Mouse (Mus musculus) adipocyte (in vitro differentiated cells): ENCODE measurements around the gene Ptger1.

Experiments
- DNase-seq: peaks from one replicate; pipeline ENCODE4 v3.0.0-alpha.2; 2016; ENCODE audit warnings: low spot score

Gene Ptger1

GRCm38 (mm10) chr8:83665969-83666865 is at the start of gene Ptger1:
TSS of gene Ptger1 (plus strand) at chr8:83666678.
- no peak for DNase-seq

DNA sequence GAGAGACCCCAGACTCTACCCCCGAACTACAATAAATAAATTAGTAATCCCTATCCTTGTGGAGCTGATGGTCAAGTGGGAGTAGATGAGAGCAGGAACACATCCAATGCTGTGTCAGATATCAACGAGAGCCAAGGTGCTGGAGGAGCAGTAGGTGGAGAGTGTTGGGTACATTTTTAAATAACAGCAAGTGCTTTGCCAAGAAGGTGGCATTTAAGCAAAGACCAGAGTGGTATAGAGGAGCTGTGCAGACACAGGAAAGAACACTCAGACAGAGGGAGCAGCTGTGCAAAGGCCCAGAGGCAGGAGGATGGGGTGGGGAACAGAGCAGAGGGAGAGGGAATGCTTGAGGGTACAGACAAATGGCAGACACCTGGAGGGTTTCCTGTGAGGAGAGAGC is 49.4 kb upstream of the Ptger1 start:
- DNase-seq: no peak

DNA sequence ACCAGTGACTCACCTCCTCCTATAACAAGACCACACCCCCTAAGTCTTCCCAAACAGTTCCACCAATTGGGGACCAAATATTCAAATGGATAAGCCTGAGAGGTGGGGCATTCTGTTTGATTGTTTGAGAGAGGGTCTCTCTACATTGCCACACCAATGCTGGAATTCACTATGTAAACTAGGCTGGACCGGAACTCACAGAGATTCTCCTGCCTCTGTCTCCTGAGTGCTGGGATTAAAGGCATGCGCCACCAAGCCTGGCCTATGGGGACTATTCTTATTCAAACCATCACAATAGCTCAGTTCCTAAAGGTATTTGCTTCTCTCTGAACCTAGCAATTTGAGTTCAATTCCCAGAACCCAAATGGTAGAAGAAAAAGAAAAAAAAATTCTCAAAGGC is 47.9 kb upstream of the Ptger1 start:
- no peak for DNase-seq

DNA sequence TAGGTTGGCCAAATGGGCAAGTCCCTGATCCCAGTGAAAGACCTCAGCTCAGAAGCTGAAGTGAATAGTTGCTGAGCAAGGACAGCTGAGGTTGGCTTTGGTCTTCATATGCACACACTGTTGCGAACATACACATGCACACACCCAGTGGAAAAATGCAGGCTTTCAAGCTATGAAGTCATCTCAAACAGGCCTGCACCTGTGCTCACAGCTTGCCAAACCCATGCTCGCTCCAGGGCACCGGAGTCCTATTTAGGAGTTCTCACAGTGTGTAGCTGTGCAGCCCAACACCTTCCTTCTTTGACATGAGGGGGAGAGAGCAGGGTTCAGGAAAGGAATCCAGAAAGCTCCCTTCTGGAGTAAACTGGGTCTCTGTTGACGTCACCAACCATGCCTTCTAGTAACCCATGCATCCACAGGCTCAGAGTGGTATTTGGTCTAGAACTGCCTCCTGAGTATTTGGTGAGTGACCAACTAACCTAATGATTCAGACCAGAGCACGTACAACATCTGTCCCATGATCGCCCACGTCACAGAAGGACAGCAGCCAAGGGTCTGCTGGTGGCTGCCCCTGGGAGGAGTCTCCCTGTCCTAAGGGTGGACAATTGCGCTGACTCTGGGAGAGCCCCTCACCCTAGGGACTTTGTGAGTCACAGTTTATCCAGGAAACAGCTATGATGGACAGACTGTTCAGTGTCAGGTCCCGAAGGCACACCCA is 46.8 kb upstream of the Ptger1 start:
- no peak for DNase-seq

DNA sequence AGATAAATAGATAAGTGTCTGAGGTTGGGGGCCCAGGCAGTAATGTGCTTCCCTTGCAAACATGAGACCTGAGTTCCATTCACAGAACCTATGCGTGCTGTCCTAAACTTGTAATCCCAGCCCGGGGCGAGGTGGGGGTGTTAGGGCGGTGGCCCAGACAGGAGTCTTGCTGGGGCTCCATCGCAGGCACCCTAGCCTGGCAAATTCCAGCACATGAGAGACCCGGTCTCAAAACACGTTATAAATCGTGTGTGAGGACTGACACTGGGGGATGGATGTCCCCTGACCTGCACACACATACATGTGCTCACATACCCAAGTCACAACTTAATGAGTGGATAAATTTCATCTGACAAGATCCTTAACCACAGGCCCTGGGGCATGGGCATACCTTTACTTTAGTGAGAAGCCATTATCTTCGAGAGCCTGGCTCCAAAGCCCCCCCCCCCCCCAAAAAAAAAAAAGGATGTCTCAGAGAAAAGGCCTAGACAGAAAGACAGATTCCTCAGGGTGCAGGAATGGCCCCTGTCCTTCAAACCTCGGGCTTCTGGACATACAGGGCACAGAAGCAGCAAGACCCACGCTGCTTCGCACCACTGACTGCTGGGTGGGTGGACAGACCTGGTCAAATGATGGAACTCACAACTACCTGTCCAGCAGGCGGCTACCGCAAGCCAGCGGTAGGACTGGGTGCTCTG is 44.6 kb upstream of the Ptger1 start:
- no peak for DNase-seq

DNA sequence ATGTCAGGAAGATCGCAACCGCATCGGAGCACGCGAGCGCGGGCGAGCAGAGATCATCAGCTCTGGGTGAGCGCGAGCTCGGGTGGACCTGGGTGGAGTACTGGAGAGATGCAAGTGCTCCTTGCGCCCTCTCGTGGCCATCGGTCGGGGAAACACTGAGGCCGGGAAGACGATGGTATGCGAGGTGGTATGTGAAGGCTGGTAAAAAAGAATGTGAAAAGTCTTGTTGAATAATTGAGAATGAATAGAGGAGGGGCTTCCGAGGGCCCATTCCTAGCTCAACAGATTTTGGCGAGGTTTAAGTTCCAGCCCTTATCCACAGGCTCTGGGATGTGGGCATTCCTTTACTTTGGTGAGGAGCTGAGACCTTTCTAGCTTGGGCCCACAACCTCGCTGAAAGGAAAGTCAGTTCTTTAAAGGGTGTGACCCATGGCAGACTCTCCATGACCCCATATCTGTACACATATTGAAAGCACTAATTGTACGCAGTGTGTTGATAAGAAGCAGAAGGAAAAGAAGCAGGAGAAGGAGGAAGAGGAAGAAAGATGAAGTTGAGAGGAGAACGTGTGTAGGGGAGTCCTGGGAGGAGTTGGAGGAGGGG is 44.0 kb upstream of the Ptger1 start:
- peak; percentile 77 for DNase-seq

DNA sequence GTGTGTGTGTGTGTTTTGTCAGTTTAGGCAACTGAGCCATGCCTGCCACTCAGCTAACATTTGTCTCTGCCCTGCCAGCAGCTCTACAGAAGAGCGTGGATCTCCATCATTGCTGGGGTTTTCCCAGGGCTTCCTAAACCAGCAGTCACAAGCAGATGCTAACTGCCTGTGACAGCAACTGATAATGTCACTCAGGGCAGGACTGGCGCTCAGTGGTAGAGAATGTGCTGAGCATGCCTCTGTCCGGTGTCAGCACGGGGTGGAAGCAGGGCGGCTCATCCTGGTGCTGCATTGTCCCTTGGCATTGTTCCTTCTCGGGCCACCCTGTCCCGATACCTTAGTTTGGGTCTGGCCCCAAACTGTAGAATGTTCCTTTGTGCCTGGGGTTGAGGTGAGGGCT is 42.9 kb upstream of the Ptger1 start:
- no peak for DNase-seq

GRCm38 (mm10) chr8:83624739-83625138 is 41.7 kb upstream of the Ptger1 start:
- DNase-seq: no peak

DNA sequence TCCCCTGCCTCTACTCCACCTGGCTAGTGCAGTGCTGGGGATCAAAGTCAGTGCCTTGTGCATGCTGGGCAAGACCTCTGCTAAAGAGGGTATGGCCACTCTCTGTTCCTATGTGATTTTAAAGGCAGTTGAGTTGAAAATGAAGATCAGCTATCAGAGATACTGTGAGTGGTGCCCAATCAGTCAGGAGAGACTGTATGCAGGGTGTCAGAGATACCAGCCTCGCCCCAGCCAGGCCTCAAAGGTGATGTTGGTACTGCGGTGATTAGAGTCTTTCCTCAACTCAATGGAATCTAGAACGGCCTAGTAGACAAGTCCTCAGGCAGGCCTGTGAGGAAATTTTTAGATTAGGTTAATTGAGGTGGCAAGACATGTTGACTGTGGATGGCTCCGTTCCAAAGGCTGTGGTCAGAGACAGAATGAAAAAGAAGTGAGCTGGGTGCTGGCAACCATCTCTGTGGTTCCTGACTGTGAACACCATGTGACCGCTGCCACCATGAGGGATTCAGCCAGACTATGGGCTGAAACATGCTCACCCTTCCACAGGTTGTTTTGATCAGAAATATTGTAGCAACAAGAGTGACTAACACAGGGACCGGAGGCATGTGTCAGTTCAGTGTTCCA is 40.7 kb upstream of the Ptger1 start:
- DNase-seq: no peak

GRCm38 (mm10) chr8:83632083-83632707 is 34.3 kb upstream of the Ptger1 start:
- no peak for DNase-seq

DNA sequence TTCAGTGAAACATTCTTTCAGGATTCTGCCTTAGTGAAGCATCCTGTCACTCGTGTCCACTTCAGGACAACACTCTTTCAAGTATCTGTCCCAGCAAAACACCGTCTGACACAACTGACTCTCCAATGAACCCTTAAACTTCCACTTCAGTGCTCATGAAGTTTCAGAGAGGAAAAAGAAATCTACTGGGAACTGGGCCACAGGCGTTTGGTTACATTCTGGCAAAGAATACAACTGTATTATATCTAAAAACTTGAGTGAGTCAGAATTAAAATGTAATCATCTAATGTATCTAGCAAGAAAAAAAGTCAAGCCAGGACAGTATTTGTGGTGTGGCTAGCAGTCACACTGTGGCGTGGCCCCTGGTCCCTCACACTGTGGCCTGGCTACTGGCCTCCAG is 27.6 kb upstream of the Ptger1 start:
- DNase-seq: peak; percentile 47

DNA sequence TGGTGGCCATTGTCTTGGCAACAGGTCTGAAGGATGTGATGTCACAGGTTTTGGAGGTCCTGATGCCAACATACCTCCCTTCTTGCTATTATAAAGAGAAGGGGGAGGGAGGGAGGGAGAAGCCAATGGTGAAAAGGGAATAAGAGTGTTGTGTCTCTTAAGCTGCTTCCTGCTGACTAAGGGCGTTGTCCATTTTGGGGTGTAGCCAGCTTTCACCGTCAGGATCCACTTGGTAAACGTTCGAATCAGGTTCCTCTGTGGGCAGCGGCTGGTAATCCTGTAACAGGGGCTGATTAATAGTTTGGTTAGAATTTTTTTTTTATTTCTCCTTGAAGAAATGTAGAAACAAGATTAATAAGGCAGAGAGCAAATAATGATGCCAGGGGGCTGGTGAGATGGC is 26.8 kb upstream of the Ptger1 start:
- no peak for DNase-seq

DNA sequence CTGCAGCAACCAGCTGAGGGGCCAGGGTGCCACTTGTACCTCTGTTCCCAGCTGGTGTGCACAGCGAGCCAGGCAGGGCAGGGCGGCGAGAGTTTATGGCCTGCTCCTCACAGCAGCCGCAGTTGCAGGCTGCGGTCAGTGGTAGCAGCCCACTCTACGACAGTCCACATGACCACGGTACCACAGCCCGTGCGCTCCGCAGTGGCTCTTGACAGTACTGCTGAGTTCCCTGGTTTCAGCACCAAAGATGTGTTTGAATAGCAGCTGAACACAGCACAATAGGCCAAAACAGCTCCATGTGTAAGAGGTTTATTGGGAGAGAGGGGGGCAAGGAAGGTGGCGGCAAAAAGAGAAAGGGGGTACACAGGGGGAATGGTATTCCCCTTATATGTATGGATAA is 19.0 kb upstream of the Ptger1 start:
- DNase-seq: no peak

- no peak for DNase-seq
Observed at GRCm38 (mm10) chr8:83648031-83648430, 18.4 kb upstream of the Ptger1 start.

GRCm38 (mm10) chr8:83649699-83650098 is 16.8 kb upstream of the Ptger1 start:
- DNase-seq: no peak

DNA sequence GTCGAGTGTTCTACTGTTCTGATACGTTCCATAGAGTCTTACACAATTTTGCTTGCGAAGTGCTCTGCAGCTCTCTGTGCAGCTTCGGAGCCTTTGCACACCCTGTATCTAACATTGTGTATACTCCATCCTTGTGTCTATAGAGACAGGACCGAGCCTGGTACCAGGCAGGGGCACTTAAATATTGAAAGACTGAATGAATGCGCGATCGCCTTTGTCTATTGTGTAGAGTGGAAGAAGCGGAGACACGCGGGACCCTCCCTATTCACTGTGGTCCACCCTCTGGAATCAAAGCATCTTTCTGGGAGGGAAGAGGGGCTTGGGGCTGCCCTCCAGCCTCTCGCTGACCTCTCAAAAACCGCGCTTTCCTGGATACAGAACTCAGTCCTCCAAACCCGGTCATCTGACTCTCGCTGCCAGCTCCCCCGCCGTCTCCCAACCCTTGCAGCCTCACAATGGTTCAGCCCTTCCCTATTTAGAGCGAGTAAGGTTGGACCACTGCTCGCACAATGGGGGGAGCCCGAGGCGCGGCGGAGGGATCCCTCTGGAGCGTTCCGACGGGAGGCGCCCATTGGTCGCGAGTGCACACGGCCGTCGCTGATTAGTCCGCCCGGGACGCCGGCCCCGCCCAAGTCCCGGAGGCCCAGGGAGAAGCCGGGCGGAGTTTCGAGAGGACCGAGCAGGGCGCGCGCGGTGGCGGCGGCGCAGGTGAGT is 14.3 kb upstream of the Ptger1 start, which contains the start of gene Gipc1:
Gipc1 (plus strand) TSS at position 648 of the 714 bp plus-strand sequence.
- DNase-seq: peak; percentile 99

GRCm38 (mm10) chr8:83652744-83653661 is 13.5 kb upstream of the Ptger1 start:
- DNase-seq: peak; percentile 32

DNA sequence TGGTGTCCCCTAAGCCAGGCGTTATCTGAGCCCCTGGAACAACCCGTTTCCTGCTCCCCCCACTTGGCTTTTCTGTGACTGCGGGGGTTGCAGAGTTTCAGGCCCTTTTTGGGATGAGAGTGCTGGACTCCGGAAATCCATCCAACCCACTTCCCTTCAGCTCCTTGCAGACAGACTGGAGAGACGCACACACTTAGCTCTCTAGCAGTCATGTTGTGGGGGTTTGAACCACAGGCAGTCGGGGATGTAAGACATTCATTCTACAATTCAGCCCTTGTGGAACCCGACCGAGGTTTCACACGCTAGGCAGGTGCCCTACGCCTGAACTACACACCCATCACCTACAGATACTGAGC is 12.8 kb upstream of the Ptger1 start:
- no peak for DNase-seq

DNA sequence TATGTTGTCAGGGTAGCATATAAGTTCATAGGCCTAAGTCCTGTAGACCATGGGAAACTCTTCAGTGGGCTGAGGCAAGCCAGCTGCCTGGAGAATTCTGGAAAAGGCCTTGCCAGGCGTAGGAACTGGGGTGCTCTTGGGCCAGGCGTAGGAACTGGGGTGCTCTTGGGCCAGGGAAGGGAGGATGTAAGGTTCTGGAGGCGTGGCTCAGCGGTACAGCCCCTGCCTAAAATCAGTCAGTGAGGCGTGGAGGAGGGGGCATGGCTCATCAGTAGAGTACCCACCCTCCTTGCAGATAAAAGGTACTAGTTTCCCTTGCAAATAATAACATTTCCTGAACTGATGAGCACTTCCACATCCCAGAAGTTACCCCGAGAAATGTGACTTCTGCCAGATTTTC is 11.8 kb upstream of the Ptger1 start:
- DNase-seq: no peak

DNA sequence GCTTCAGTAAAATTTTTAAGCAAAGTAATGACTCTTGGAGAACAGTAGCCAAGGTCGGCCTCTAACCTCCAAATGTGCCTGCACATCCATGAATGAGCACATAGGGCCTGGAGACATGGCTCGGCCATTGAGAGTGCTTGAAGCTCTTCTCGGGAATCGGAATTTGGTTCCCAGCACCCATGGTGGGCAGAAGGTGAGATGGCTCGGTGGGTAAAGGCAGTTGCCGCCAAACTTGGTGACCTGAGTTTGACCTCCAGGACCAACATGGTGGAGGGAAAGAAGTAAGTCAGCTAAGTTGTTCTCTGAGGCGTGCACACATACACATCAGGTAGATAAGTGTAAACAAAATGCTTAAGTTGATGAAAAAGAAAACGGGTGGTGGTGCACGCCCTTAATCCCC is 10.4 kb upstream of the Ptger1 start:
- no peak for DNase-seq
